Mouse (Mus musculus): Measurements from ENCODE around the gene Park7. TPM values are rescaled to one million over a fixed set of nuclear protein-coding genes. Genes with fewer than 3 reads are reported as not detected.
A peak's percentile ranks its signal among the peaks of the same experiment; 100 is the strongest.

Park7 gene
- total and polyA plus RNA-seq, 3 experiments = 438 to 480 TPM; not detected in 1

DNA sequence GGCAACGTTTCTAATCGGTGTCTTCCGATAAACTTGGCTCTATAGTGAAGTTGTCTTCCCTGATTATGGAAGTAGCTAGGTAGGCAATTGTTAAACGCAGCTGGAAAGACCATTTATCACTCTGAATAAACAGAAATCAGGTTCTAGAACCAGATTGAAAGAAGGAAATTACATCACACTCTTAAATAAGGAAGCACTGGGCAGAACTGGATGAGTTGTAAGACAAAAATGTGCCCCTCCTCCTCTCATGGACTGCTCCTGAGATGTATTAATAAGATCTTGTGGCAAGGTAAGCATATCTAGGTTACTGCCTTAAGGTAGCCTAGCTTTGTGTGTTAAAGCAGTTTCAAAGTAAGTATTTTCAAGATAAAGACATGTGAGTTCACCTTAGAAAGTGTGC, 53.7 kb downstream of the Park7 start:
- Histone ChIP-seq H3K27ac (ENCODE audit: control insufficient read depth, low read depth, low read length) (no peak overlapping the region), H3K9ac (ENCODE audit: control insufficient read depth, low read depth, low read length, poor library complexity, severe bottlenecking) (no peak overlapping the region), H3K4me3 (ENCODE audit: control insufficient read depth in 1 of 2, insufficient read depth in 1 of 2, low read depth in 2 of 2, low read length in 2 of 2) (no peak overlapping the region), H3K79me2 (ENCODE audit: control insufficient read depth, insufficient read depth, low read length, poor library complexity) (no peaks in the 10 kb centered on the region), H3K4me1 (ENCODE audit: control insufficient read depth in 1 of 2, insufficient read depth in 2 of 2, low read length in 2 of 2) (no peaks in the 10 kb centered on the region), H3K9me3 (replicated peaks; ENCODE audit: insufficient read depth, low read length) (no peaks in the 10 kb centered on the region), H3K27me3 (ENCODE audit: control insufficient read depth in 1 of 2, insufficient read depth in 2 of 2, low read length in 2 of 2) (no peaks in the 10 kb centered on the region; a peak in 1 of 4 replicates), H3K36me3 (ENCODE audit: control insufficient read depth in 1 of 2, insufficient read depth in 2 of 2, low read length in 2 of 2) (no peaks in the 10 kb centered on the region)
- no peak for DNase-seq (ENCODE audit: low read depth, low spot score)
- no peak for TF ChIP-seq JUND (IDR thresholded peaks at IDR 0.05; ENCODE audit: low read depth, low read length)
- TF ChIP-seq USF1 (IDR thresholded peaks at IDR 0.05; ENCODE audit: low read depth, low read length) = no peak
- TF ChIP-seq MEF2A (IDR thresholded peaks at IDR 0.05; ENCODE audit: extremely low read depth, insufficient replicate concordance, low read depth, low read length, poor library complexity, severe bottlenecking) = no peak
- no peak for TF ChIP-seq RAD21 (IDR thresholded peaks at IDR 0.05; ENCODE audit: low read depth, low read length)
- TF ChIP-seq ZKSCAN1 (IDR thresholded peaks at IDR 0.05; ENCODE audit: low read depth, low read length) = no peak
- no peak for TF ChIP-seq RCOR1 (IDR thresholded peaks at IDR 0.05; ENCODE audit: low read depth, low read length)
- no peak for TF ChIP-seq NRF1 (IDR thresholded peaks at IDR 0.05; ENCODE audit: insufficient read depth, low read depth, low read length, poor library complexity, severe bottlenecking)
- no peak for TF ChIP-seq MAZ (IDR thresholded peaks at IDR 0.05; ENCODE audit: low read depth, low read length)
- TF ChIP-seq POLR2AphosphoS5 (IDR thresholded peaks at IDR 0.05; ENCODE audit: borderline replicate concordance, low read depth, low read length) = no peak

DNA sequence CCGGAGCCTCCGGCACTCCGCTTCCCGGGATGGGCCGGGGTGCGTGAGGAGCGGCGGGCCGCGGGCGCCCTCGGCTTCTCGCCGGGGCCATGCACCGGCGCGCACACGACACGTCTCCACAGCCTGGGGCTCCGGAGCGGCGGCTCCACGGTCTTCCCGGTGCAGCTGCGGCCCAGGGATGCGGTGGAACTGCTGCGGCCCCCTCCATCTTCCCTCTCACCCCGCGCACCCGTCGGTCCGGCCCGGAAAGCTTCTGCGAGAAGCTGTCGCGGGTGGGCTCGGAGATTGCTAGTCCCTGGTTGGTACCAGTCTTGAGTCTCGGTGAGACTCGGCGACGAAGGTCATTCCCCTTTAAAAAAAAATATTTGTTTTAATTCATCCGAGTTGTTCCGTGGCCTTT, 58.9 kb downstream of the Park7 start:
- Histone ChIP-seq H3K79me2 (ENCODE audit: control insufficient read depth, insufficient read depth, low read length, poor library complexity) (no peaks in the 10 kb centered on the region), H3K4me1 (ENCODE audit: control insufficient read depth in 1 of 2, insufficient read depth in 2 of 2, low read length in 2 of 2) (peaks cover 0 to 5% of the 10 kb centered on the region in 2 experiments; a peak in 1 of 4 replicates), H3K27me3 (ENCODE audit: control insufficient read depth in 1 of 2, insufficient read depth in 2 of 2, low read length in 2 of 2) (no peaks in the 10 kb centered on the region), H3K36me3 (ENCODE audit: control insufficient read depth in 1 of 2, insufficient read depth in 2 of 2, low read length in 2 of 2) (no peaks in the 10 kb centered on the region; a peak in 1 of 4 replicates), H3K9ac (ENCODE audit: control insufficient read depth, low read depth, low read length, poor library complexity, severe bottlenecking) (peak overlapping the region; percentile 76), H3K9me3 (replicated peaks; ENCODE audit: insufficient read depth, low read length) (no peaks in the 10 kb centered on the region), H3K27ac (ENCODE audit: control insufficient read depth, low read depth, low read length) (no peak overlapping the region), H3K4me3 (ENCODE audit: control insufficient read depth in 1 of 2, insufficient read depth in 1 of 2, low read depth in 2 of 2, low read length in 2 of 2) (peak overlapping the region; percentile 65 to 71)
- no peak for TF ChIP-seq POLR2AphosphoS2 (IDR thresholded peaks at IDR 0.05; ENCODE audit: low read length)
- no peak for DNase-seq (ENCODE audit: low read depth, low spot score)

DNA sequence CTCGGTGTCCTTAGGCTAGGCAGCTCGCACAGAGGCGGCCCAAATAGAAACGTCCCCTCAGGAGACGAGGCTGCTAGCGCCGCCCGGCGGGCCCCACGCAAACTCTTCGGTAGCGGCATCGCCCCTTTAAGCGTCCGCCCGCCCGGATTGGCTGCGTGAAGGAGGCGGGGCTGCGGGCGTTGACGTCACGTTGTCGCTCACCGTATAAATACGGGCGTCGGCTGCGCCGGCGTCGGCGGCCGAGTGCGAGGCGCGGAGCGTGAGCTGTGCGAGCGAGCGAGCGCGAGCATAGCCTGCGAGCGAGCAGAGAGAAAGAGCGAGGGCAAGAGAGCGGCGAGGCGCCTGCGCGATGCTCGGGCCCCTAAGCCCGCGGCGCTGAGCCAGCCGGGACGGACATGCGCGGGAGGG, 59.4 kb downstream of the Park7 start:
- Histone ChIP-seq H3K36me3 (ENCODE audit: control insufficient read depth in 1 of 2, insufficient read depth in 2 of 2, low read length in 2 of 2) (no peaks in the 10 kb centered on the region; a peak in 1 of 4 replicates), H3K4me1 (ENCODE audit: control insufficient read depth in 1 of 2, insufficient read depth in 2 of 2, low read length in 2 of 2) (peaks cover 0 to 5% of the 10 kb centered on the region in 2 experiments; a peak in 1 of 4 replicates), H3K27ac (ENCODE audit: control insufficient read depth, low read depth, low read length) (no peak overlapping the region), H3K27me3 (ENCODE audit: control insufficient read depth in 1 of 2, insufficient read depth in 2 of 2, low read length in 2 of 2) (no peaks in the 10 kb centered on the region), H3K9me3 (replicated peaks; ENCODE audit: insufficient read depth, low read length) (no peaks in the 10 kb centered on the region), H3K79me2 (ENCODE audit: control insufficient read depth, insufficient read depth, low read length, poor library complexity) (no peaks in the 10 kb centered on the region), H3K9ac (ENCODE audit: control insufficient read depth, low read depth, low read length, poor library complexity, severe bottlenecking) (peak overlapping the region; percentile 76), H3K4me3 (ENCODE audit: control insufficient read depth in 1 of 2, insufficient read depth in 1 of 2, low read depth in 2 of 2, low read length in 2 of 2) (peak overlapping the region; percentile 65 to 71; a peak in 3 of 4 replicates)
- DNase-seq (ENCODE audit: low read depth, low spot score) = peak; percentile 86
- TF ChIP-seq ELF1 (IDR thresholded peaks at IDR 0.05; ENCODE audit: low read depth, low read length) (no peak), TBP (IDR thresholded peaks at IDR 0.05; ENCODE audit: low read depth, low read length) (peak; percentile 94), ZNF384 (IDR thresholded peaks at IDR 0.05; ENCODE audit: low read depth, low read length) (no peak), TCF12 (IDR thresholded peaks at IDR 0.05; ENCODE audit: low read depth, low read length) (peak; percentile 40; the same call in 1 of the 2 replicates), MXI1 (IDR thresholded peaks at IDR 0.05; ENCODE audit: low read depth, low read length) (no peak), MAZ (IDR thresholded peaks at IDR 0.05; ENCODE audit: low read depth, low read length) (no peak), SIN3A (IDR thresholded peaks at IDR 0.05; ENCODE audit: low read length) (peak; percentile 67; the same call in 1 of the 2 replicates), USF2 (IDR thresholded peaks at IDR 0.05; ENCODE audit: borderline replicate concordance in 1 of 2, insufficient read depth in 1 of 2, low read depth in 1 of 2, low read length in 2 of 2) (no peak), JUND (IDR thresholded peaks at IDR 0.05; ENCODE audit: low read depth, low read length) (no peak), ZMIZ1 (IDR thresholded peaks at IDR 0.05; ENCODE audit: low read depth, low read length) (peak; percentile 96), HCFC1 (IDR thresholded peaks at IDR 0.05; ENCODE audit: low read depth, low read length) (peak; percentile 63), NELFE (IDR thresholded peaks at IDR 0.05; ENCODE audit: low read depth, low read length) (peak; percentile 88), POLR2A (IDR thresholded peaks at IDR 0.05; ENCODE audit: control insufficient read depth in 1 of 2, insufficient read depth in 1 of 2, low read depth in 1 of 2, low read length in 2 of 2, poor library complexity in 1 of 2) (peak; percentile 93 to 96), SMC3 (IDR thresholded peaks at IDR 0.05; ENCODE audit: low read depth, low read length) (no peak), CHD2 (IDR thresholded peaks at IDR 0.05; ENCODE audit: low read length) (no peak), MYC (IDR thresholded peaks at IDR 0.05; ENCODE audit: low read depth, low read length) (no peak), BHLHE40 (IDR thresholded peaks at IDR 0.05; ENCODE audit: borderline replicate concordance, low read depth, low read length) (no peak), ZC3H11A (IDR thresholded peaks at IDR 0.05; ENCODE audit: low read depth, low read length) (peak; percentile 37; the same call in 1 of the 2 replicates)
